Comparison of ENCODE assay signal across 8 mouse cellular contexts in the genomic region with DNA sequence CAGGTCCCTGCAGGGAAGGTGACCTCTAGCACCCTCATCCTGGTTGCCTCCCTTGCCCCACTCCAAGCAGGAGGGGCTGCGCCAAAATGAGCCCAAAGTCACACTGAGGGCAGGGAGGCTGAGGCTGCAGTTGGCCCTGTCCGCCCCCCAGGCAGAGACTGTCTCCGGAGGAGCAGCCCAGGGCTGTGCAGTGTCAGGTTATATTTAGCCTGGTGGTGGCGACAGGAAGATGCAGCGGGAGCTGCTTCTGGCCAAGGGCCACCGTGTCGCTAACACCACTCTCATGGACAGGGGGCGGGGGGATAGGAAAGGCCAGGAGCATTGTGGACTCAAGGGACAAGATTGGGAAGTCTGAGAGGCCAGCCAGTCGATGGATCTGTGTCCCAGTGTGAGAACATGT. TPM values are rescaled to one million over a fixed set of nuclear protein-coding genes. Genes with fewer than 3 reads are reported as not detected.
A peak's percentile ranks its signal among the peaks of the same experiment; 100 is the strongest.
DNase-seq lines count a peak whose midpoint lies in the region; ATAC-seq lines count a peak whose summit lies in the region.

No protein-coding gene starts in this region.

- no peaks in the 10 kb centered on the region for H3K27me3 ChIP-seq in neural tube, embryonic 11.5 days (ENCODE audit: control insufficient read depth, insufficient read depth, low read length)
- no peaks in the 10 kb centered on the region for H3K27me3 ChIP-seq in neural tube, embryonic 15.5 days (replicated peaks)
- no peaks in the 10 kb centered on the region for H3K27me3 ChIP-seq in intestine, embryonic 15.5 days (replicated peaks)
- no peaks in the 10 kb centered on the region for H3K27me3 ChIP-seq in stomach, embryonic 16.5 days (ENCODE audit: control insufficient read depth, insufficient read depth, low read length)

- 39% methylated on average over 9 of the region's 9 CpGs for WGBS in neural tube, embryonic 11.5 days
- 52% methylated on average over 9 of the region's 9 CpGs for WGBS in neural tube, embryonic 15.5 days
- WGBS in intestine, embryonic 15.5 days: 34% methylated on average over 9 of the region's 9 CpGs
- 39% methylated on average over 9 of the region's 9 CpGs for WGBS in stomach, embryonic 16.5 days

- H3K4me3 ChIP-seq in neural tube, embryonic 11.5 days (ENCODE audit: low read depth, low read length): no peak overlapping the region
- H3K4me3 ChIP-seq in neural tube, embryonic 15.5 days (replicated peaks): no peak overlapping the region
- no peak overlapping the region for H3K4me3 ChIP-seq in intestine, embryonic 15.5 days (replicated peaks)
- no peak overlapping the region for H3K4me3 ChIP-seq in stomach, embryonic 16.5 days (replicated peaks; ENCODE audit: low read length)

- H3K27ac ChIP-seq in neural tube, embryonic 11.5 days (ENCODE audit: low read depth, low read length): peak overlapping the region; percentile 20; the same call in 1 of the 2 replicates
- no peak overlapping the region for H3K27ac ChIP-seq in neural tube, embryonic 15.5 days (replicated peaks)
- no peak overlapping the region for H3K27ac ChIP-seq in intestine, embryonic 15.5 days
- no peak overlapping the region for H3K27ac ChIP-seq in stomach, embryonic 16.5 days (ENCODE audit: low read length)

- H3K36me3 ChIP-seq in neural tube, embryonic 11.5 days (ENCODE audit: control insufficient read depth, insufficient read depth, low read length): no peaks in the 10 kb centered on the region
- H3K36me3 ChIP-seq in neural tube, embryonic 15.5 days: peaks cover 7% of the 10 kb centered on the region
- no peaks in the 10 kb centered on the region for H3K36me3 ChIP-seq in intestine, embryonic 15.5 days
- no peaks in the 10 kb centered on the region for H3K36me3 ChIP-seq in stomach, embryonic 16.5 days (ENCODE audit: control insufficient read depth, insufficient read depth, low read length)

- H3K9me3 ChIP-seq in neural tube, embryonic 11.5 days (ENCODE audit: control insufficient read depth, low read length): no peaks in the 10 kb centered on the region
- no peaks in the 10 kb centered on the region for H3K9me3 ChIP-seq in neural tube, embryonic 15.5 days (replicated peaks)
- no peaks in the 10 kb centered on the region for H3K9me3 ChIP-seq in intestine, embryonic 15.5 days
- H3K9me3 ChIP-seq in stomach, embryonic 16.5 days (replicated peaks; ENCODE audit: control insufficient read depth, low read length): no peaks in the 10 kb centered on the region

- H3K4me1 ChIP-seq in neural tube, embryonic 11.5 days (ENCODE audit: control insufficient read depth, insufficient read depth, low read length): peaks cover 18% of the 10 kb centered on the region
- peaks cover 21% of the 10 kb centered on the region for H3K4me1 ChIP-seq in neural tube, embryonic 15.5 days
- peaks cover 33% of the 10 kb centered on the region for H3K4me1 ChIP-seq in intestine, embryonic 15.5 days (replicated peaks)
- H3K4me1 ChIP-seq in stomach, embryonic 16.5 days (ENCODE audit: control insufficient read depth, insufficient read depth, low read length): peaks cover 28% of the 10 kb centered on the region

- no peak for ATAC-seq in neural tube, embryonic 11.5 days (ENCODE audit: insufficient read depth, low FRiP score, low TSS enrichment)
- ATAC-seq in neural tube, embryonic 15.5 days (ENCODE audit: low FRiP score): no peak
- peak; percentile 25; the same call in 1 of the 2 replicates for ATAC-seq in intestine, embryonic 15.5 days
- no peak for ATAC-seq in stomach, embryonic 16.5 days (ENCODE audit: insufficient read depth, low FRiP score)

- no peak overlapping the region for H3K4me2 ChIP-seq in neural tube, embryonic 11.5 days (ENCODE audit: low read depth)
- no peak overlapping the region for H3K4me2 ChIP-seq in neural tube, embryonic 15.5 days
- H3K4me2 ChIP-seq in intestine, embryonic 15.5 days (replicated peaks): no peak overlapping the region
- no peak overlapping the region for H3K4me2 ChIP-seq in stomach, embryonic 16.5 days (ENCODE audit: low read depth, low read length)

- H3K9ac ChIP-seq in neural tube, embryonic 11.5 days (ENCODE audit: low read length): no peak overlapping the region
- H3K9ac ChIP-seq in neural tube, embryonic 15.5 days (replicated peaks): no peak overlapping the region
- H3K9ac ChIP-seq in intestine, embryonic 15.5 days: no peak overlapping the region
- H3K9ac ChIP-seq in stomach, embryonic 16.5 days (ENCODE audit: low read length): 0 out of 2 replicates have a peak overlapping the region, but pooled peaks have one; percentile 6

- peak; percentile 60 to 62 for DNase-seq in cerebellum, postnatal 10 days
- DNase-seq in cerebellum, adult 11 months: no peak
- no peak for DNase-seq in neural tube, embryonic 11.5 days (ENCODE audit: low spot score)
- no peak for DNase-seq in ovary, postnatal 10 days (ENCODE audit: low spot score)
- no peak for DNase-seq in layer of hippocampus, adult 9-10 months (ENCODE audit: low spot score)

RNA-seq across cellular contexts. Expression of a gene that starts 14.0 kb away (rescaled TPM):
- 16.5 and 18.6 TPM in 2 replicates for polyA plus RNA-seq in neural tube, embryonic 11.5 days (2014; fragmentation: Nextera tagmentation; extraction: Ambion mirVana)
- polyA plus RNA-seq in neural tube, embryonic 15.5 days (2015; fragmentation: Nextera tagmentation; extraction: Ambion mirVana): 12.7 and 18.2 TPM in 2 replicates
- 6.7 and 7.6 TPM in 2 replicates for polyA plus RNA-seq in intestine, embryonic 15.5 days (2015; fragmentation: Nextera tagmentation; extraction: Ambion mirVana)
- 5.6 and 6.5 TPM in 2 replicates for polyA plus RNA-seq in stomach, embryonic 16.5 days (2015; fragmentation: Nextera tagmentation; extraction: Ambion mirVana)

RNA-seq across cellular contexts. Expression of a gene that starts 27.2 kb away (rescaled TPM):
- 6.1 and 6.7 TPM in 2 replicates for polyA plus RNA-seq in neural tube, embryonic 11.5 days (2014; fragmentation: Nextera tagmentation; extraction: Ambion mirVana)
- polyA plus RNA-seq in neural tube, embryonic 15.5 days (2015; fragmentation: Nextera tagmentation; extraction: Ambion mirVana): 9.3 and 10.6 TPM in 2 replicates
- polyA plus RNA-seq in intestine, embryonic 15.5 days (2015; fragmentation: Nextera tagmentation; extraction: Ambion mirVana): 7.4 and 7.9 TPM in 2 replicates
- 6.5 and 7.3 TPM in 2 replicates for polyA plus RNA-seq in stomach, embryonic 16.5 days (2015; fragmentation: Nextera tagmentation; extraction: Ambion mirVana)

RNA-seq across cellular contexts. Expression of a gene that starts 54.6 kb away (rescaled TPM):
- polyA plus RNA-seq in neural tube, embryonic 11.5 days (2014; fragmentation: Nextera tagmentation; extraction: Ambion mirVana): 0.54 and 0.89 TPM in 2 replicates
- polyA plus RNA-seq in neural tube, embryonic 15.5 days (2015; fragmentation: Nextera tagmentation; extraction: Ambion mirVana): 4.0 and 4.8 TPM in 2 replicates
- 1.6 and 2.4 TPM in 2 replicates for polyA plus RNA-seq in intestine, embryonic 15.5 days (2015; fragmentation: Nextera tagmentation; extraction: Ambion mirVana)
- 4.2 and 5.9 TPM in 2 replicates for polyA plus RNA-seq in stomach, embryonic 16.5 days (2015; fragmentation: Nextera tagmentation; extraction: Ambion mirVana)

RNA-seq across cellular contexts. Expression of a gene that starts 56.1 kb away (rescaled TPM):
- polyA plus RNA-seq in neural tube, embryonic 11.5 days (2014; fragmentation: Nextera tagmentation; extraction: Ambion mirVana): 45.8 and 47.0 TPM in 2 replicates
- 49.4 and 52.2 TPM in 2 replicates for polyA plus RNA-seq in neural tube, embryonic 15.5 days (2015; fragmentation: Nextera tagmentation; extraction: Ambion mirVana)
- 66.2 and 79.0 TPM in 2 replicates for polyA plus RNA-seq in intestine, embryonic 15.5 days (2015; fragmentation: Nextera tagmentation; extraction: Ambion mirVana)
- 48.4 and 61.7 TPM in 2 replicates for polyA plus RNA-seq in stomach, embryonic 16.5 days (2015; fragmentation: Nextera tagmentation; extraction: Ambion mirVana)

Comparison
In these comparisons a context has a peak if more than half of its experiments do, and no peak if none do; other contexts are left out.
1. DNase-seq: peak in cerebellum, postnatal 10 days (2 of 2); none in cerebellum, adult 11 months (single experiment), neural tube, embryonic 11.5 days (single experiment), ovary, postnatal 10 days (single experiment) and layer of hippocampus, adult 9-10 months (single experiment).